Mouse (Mus musculus): Measurements from ENCODE around the gene Gja10.

GRCm38 (mm10) chr4:32579850-32580249 is 22.7 kb downstream of the Gja10 start:
- TF ChIP-seq PAX5 (IDR thresholded peaks at IDR 0.05; ENCODE audit: low read length): no peak
- TF ChIP-seq CTCF (conservative IDR thresholded peaks at IDR 0.05 in 1 of 2, IDR thresholded peaks at IDR 0.05 in 1 of 2; ENCODE audit: low read depth in 2 of 2, low read length in 2 of 2): no peak
- no peak for TF ChIP-seq RCOR1 (conservative IDR thresholded peaks at IDR 0.05; ENCODE audit: low read depth, low read length)
